Mouse (Mus musculus) spleen, postnatal 36 days (tissue): Measurements from ENCODE around the gene Klra5.
"Not testable (repeated sequence)": the region's sequence is repeated elsewhere in the genome, so short reads cannot be mapped to it uniquely, and the experiment has no call there.

Experiments used
- DNase-seq, 2 experiments: peaks; one replicate each; pipeline ENCODE4 v3.0.0; 2022; ENCODE audit warnings: low spot score in 2 of 2, mixed read lengths in 1 of 2

Gene Klra5

DNA sequence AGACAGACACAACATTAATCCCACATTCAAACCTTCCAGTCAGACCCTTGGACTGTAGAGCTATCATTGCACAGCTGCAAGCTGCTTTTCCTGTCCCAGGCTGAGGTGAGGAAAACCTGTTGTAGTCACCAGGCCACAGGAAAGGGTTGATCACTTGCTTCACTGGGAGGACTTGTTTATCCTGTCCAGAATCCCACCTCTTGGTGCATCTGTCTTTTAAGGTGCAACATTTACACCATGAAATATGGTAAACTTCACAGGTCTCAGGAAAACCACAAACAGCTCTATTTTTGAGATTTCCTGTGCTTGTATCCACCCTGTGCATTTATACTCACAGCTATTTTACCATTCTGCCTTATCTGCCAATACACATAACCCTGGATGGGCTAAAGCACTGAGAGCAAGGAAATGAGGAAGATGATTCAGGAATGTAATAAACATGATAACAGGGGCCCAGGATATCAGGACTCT is at the start of gene Klra5:
TSS of gene Klra5 (minus strand) at position 175 of the 471 bp plus-strand sequence.
- not testable (repeated sequence) for DNase-seq

DNA sequence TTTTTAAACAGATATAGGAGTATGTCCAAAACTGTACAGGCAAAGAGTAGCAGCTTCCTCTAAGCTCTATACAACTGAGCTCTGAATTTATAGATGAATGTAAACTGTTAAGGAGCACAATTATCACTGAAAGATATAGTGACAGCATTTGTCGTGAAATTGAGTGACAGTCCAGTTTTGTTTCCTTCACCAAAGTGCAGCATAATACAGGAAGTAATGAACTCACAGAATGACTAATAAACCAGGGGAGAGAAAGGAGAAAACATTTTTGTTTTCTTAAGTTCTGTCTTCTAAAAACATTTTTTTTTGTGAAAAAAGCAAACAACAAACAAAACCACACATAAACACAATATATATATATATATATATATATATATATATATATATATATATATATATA is 454 bp downstream of the Klra5 start:
- DNase-seq, result no peak

DNA sequence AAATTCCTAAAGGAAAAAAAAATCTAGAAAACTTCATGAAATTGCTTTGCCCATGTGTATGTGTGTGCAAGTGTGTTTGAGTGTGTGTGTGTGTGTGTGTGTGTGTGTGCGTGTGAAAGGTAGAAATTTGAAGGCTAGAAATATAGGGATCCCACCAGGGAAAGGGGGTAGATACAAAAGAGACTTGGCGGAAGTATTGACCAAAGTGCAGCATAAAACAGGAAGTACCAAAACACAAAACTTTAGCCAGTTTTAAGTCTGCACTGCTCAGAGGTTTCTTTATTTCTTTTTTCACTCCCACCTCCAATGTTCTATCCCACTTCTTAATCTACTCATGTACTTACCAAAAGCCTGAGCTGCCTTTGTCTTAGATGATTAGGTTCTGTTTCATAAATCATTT is 34.9 kb downstream of the Klra5 start:
- DNase-seq, result no peak

DNA sequence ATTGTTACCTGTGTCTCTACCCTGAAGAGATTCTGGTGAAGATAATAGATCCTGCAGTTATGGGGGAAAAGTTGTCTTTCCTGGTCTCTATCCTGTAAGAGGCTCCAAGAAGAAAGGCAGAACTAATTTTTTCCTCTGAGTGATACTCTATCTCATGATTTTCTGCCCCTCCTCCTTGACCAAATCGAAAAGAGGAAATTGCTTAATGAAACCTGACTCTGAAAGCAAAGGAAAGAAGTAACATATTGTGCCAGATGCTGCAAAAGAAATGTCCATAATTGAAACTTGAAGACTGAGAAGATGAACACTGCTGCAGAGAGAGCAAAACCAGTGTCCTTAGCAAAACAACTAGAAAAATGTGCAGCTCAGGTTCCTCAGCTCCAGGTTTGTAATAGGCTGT is 40.9 kb downstream of the Klra5 start, which contains the start of gene Klra17:
TSS of gene Klra17 (minus strand) at position 124 of the 400 bp plus-strand sequence.
- peak in 1 of 2 experiments; percentile 1 for DNase-seq

DNA sequence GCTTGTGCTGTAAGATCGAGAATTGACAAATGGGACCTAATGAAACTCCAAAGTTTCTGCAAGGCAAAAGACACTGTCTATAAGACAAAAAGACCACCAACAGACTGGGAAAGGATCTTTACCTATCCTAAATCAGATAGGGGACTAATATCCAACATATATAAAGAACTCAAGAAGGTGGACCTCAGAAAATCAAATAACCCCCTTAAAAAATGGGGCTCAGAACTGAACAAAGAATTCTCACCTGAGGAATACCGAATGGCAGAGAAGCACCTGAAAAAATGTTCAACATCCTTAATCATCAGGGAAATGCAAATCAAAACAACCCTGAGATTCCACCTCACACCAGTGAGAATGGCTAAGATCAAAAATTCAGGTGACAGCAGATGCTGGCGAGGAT is 55.1 kb downstream of the Klra5 start, which contains the start of gene Gm17631:
TSS of gene Gm17631 (plus strand) at position 301 of the 400 bp plus-strand sequence.
- not testable (repeated sequence) for DNase-seq
